Mouse (Mus musculus) E14TG2a.4 (cell line): ENCODE data around the gene Eif3a.

Source experiments
- H3K27me3 ChIP-seq: 2 replicates; pipeline ENCODE4 v1.6.1; 2014; ENCODE audit warnings: low read length, control low read depth; ENCODE audit not compliant: insufficient read depth
- H3K36me3 ChIP-seq: 2 replicates; pipeline ENCODE4 v1.6.1; 2014; ENCODE audit warnings: low read length, control low read depth; ENCODE audit not compliant: insufficient read depth
- H3K4me1 ChIP-seq: replicated peaks from 2 replicates; pipeline ENCODE4 v1.6.1; 2014; ENCODE audit warnings: low read depth, low read length, control low read depth
- H3K4me3 ChIP-seq: replicated peaks from 2 replicates; pipeline ENCODE4 v1.5.1; 2014; ENCODE audit warnings: mild to moderate bottlenecking, low read length
- H3K9me3 ChIP-seq: 2 replicates; pipeline ENCODE4 v1.6.1; 2014; ENCODE audit warnings: low read length, control low read depth
- CTCF ChIP-seq: conservative IDR thresholded peaks from 2 replicates; pipeline ENCODE4 v1.5.1; 2014; ENCODE audit warnings: low read length
- NANOG ChIP-seq: IDR thresholded peaks from 2 replicates; pipeline ENCODE4 v1.6.1; 2014; ENCODE audit warnings: borderline replicate concordance, low read length, mixed read lengths
- POU5F1 ChIP-seq: IDR thresholded peaks from 2 replicates; pipeline ENCODE4 v1.6.1; 2014; ENCODE audit warnings: low read length, borderline replicate concordance

The Eif3a gene

DNA sequence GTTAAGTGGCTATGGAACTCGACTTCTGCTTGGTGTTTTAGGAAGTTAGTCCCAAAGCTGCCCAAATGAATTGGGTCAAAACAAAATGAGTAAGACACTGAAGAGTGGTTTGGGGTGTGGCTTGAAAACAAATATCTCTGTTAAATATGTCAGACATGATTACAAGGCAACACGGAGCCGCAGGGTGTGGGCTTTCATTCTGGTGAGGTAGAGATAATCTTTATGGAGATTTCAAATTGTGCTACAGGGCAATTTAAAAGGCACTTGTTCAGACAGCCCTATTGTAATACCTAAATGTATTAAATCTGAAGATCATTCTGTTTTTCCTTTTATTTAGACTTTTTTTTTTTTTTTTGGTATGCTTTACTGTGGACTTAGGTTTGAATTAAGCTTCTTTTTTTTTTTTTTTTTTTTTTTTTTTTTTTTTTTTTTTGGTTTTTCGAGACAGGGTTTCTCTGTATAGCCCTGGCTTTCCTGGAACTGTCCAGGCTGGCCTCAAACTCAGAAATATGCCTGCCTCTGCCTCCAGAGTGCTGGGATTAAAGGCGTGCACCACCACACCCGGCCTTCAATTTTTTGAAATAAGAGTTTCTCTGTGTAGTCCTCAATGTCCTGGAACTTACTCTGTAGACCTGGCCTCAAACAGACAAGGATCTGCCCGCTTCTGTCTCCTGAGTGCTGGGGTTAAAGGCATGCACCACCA is 9.6 kb upstream of the Eif3a start:
- Histone ChIP-seq H3K27me3 (peaks cover 13% of the 10 kb centered on the region; the same call in 1 of the 2 replicates), H3K4me1 (no peaks in the 10 kb centered on the region), H3K36me3 (no peaks in the 10 kb centered on the region), H3K9me3 (no peaks in the 10 kb centered on the region), H3K4me3 (no peak overlapping the region)
- TF ChIP-seq NANOG (no peak), CTCF (no peak), POU5F1 (no peak)

DNA sequence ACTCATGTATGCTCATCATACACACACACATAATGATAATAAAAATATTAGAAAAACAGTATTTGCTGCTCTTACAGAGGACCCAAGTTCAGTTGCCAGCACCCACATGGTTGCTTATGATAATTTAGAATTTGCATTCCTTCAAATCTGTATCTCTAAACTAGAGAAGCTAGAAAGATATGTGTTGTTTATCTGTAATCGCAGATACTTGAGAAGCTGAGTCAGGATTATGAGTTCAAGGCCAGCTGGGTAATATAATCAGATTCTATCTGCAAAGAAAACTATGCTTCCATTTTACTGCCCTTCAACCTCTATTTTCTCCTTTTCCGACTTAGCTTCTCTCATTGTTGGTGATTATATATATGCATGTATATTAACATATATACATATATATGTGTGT is 7.0 kb upstream of the Eif3a start:
- TF ChIP-seq NANOG (no peak), POU5F1 (no peak), CTCF (no peak)

DNA sequence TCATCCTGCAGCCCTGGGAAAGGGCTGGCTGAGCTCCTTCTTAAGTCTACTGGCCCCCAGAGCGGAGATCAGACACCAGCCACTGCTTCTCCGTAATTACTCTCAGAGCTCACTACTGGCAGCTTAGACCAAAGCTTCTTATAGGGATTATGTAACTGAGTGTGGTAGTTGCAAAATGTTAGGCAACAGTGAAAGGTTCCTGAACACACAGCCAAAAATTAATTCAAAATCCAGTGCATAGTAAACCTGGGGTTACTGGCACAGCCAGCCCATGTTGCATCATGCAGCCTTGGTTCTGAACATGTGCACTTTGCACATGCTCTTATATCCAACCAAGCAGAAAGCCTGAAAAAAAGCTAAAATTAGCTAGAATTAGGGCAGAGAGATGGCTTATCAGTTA is 4.8 kb upstream of the Eif3a start:
- peaks cover 8% of the 10 kb centered on the region; the same call in 1 of the 2 replicates for H3K4me1 ChIP-seq
- peaks cover 7% of the 10 kb centered on the region; the same call in 1 of the 2 replicates for H3K27me3 ChIP-seq
- no peaks in the 10 kb centered on the region for H3K9me3 ChIP-seq
- H3K36me3 ChIP-seq: no peaks in the 10 kb centered on the region
- H3K4me3 ChIP-seq: no peak overlapping the region
- TF ChIP-seq POU5F1: no peak
- no peak for TF ChIP-seq CTCF
- TF ChIP-seq NANOG: no peak

More for the DNA sequence above, 7.0 kb upstream of the Eif3a start:
- H3K36me3 ChIP-seq: no peaks in the 10 kb centered on the region
- H3K4me3 ChIP-seq: no peak overlapping the region
- H3K27me3 ChIP-seq: peaks cover 7% of the 10 kb centered on the region; the same call in 1 of the 2 replicates
- no peaks in the 10 kb centered on the region for H3K4me1 ChIP-seq
- no peaks in the 10 kb centered on the region for H3K9me3 ChIP-seq

DNA sequence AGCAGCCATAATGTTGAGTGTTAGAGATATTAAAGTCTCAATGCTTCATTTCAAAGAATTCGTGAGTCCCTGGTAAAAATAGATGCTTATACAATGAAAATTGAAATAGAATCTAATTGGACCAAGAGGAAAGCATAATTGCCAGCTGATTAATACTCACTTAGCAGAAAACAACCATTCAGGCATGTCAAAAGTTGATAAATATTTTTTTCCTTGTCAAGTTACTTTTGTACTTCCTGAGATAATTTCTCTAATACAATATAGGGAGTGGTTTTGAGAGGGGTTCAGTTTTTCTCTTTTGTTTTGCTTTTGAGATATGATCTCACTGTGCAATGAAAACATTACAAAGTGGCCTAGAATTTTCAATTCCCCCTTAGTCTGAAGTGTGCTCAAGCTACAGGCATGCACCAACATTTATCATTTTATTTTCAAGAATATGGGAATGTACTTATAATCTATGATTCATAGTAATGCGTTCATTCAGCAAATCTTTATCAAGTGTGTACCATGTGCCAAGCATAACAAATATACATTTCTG is 2.8 kb upstream of the Eif3a start:
- Histone ChIP-seq H3K4me3 (no peak overlapping the region), H3K27me3 (peaks cover 7% of the 10 kb centered on the region; the same call in 1 of the 2 replicates), H3K36me3 (peaks cover 6% of the 10 kb centered on the region), H3K9me3 (no peaks in the 10 kb centered on the region), H3K4me1 (peaks cover 13% of the 10 kb centered on the region)
- TF ChIP-seq CTCF (no peak), NANOG (no peak), POU5F1 (no peak)

DNA sequence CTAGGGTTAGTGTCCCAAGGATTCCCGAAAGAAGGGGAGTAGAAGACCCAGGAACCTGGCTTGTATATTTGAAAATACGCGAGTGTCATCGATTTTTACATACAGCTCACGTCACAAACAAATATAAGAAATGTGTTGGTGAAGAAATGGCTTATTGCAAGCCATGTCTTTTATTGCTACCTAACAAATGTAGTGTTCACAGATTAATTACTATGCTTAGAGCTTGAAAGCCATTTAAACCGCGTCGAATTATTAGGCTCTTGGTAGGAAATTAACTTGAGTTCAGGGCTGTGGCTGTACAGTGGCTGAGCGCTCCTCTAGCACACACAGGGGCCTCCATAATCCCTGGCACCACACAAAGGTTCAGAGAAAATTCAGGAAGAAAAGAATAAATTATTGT is 706 bp upstream of the Eif3a start:
- no peaks in the 10 kb centered on the region for H3K9me3 ChIP-seq
- no peak for TF ChIP-seq CTCF
- TF ChIP-seq NANOG: no peak
- no peak for TF ChIP-seq POU5F1
- H3K36me3 ChIP-seq: peaks cover 24% of the 10 kb centered on the region
- peaks cover 33% of the 10 kb centered on the region for H3K4me1 ChIP-seq
- peak overlapping the region; percentile 96 for H3K4me3 ChIP-seq
- peaks cover 4% of the 10 kb centered on the region; the same call in 1 of the 2 replicates for H3K27me3 ChIP-seq

DNA sequence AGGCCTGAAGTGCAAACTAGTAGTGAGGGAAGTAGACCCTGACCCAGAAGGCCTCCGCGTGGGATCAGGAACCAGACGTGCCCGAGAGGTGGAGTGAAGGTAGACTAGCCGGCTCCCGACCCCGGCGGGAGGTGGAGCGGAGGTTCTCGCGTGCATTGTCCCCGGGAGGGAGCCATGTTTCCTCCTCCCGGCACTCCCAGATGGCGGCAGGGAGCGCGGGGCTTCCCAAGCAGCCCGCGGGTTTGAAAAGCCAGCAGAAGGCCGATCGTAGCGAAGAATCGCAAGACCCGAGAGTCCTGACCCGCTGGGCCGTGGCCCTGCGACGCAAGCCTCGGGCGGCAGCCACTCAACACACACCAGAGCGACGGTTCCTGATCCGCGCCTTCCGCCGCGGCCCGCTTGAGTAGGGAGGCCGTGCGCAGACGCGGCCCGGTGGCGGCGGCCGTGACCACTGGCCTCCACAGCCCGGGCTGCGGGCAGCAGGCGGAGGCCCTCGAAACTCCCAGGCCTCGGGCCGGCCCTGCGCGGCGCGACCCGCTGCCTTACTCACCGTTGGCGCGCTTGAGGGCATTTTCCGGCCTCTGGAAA is 445 bp downstream of the Eif3a start:
- TF ChIP-seq CTCF: no peak
- no peak for TF ChIP-seq POU5F1
- TF ChIP-seq NANOG: no peak
- Histone ChIP-seq H3K27me3 (no peaks in the 10 kb centered on the region), H3K36me3 (peaks cover 32% of the 10 kb centered on the region), H3K4me1 (peaks cover 42% of the 10 kb centered on the region), H3K9me3 (no peaks in the 10 kb centered on the region), H3K4me3 (peak overlapping the region; percentile 96)

DNA sequence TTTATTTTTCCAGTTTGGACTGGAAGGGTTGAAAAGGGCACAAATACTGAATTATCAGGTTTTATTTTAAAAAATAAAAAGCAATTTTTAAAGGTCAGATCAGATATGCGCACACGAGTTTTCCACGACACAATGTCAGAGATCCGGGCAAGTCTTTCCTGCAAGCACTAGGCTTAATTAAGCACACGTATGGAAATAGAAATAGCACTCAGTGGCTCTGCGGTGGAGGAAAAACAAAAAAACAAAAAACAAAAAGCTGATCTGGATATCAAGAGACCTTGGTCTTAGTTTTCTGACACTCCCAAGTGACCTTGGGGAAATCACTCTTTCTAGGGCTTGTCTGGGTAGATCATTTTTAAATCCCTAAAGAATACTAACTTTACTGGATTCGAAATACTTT is 1.0 kb downstream of the Eif3a start:
- Histone ChIP-seq H3K27me3 (no peaks in the 10 kb centered on the region), H3K4me1 (peaks cover 48% of the 10 kb centered on the region), H3K36me3 (peaks cover 38% of the 10 kb centered on the region), H3K4me3 (peak overlapping the region; percentile 96), H3K9me3 (no peaks in the 10 kb centered on the region)
- TF ChIP-seq CTCF (no peak), NANOG (no peak)

DNA sequence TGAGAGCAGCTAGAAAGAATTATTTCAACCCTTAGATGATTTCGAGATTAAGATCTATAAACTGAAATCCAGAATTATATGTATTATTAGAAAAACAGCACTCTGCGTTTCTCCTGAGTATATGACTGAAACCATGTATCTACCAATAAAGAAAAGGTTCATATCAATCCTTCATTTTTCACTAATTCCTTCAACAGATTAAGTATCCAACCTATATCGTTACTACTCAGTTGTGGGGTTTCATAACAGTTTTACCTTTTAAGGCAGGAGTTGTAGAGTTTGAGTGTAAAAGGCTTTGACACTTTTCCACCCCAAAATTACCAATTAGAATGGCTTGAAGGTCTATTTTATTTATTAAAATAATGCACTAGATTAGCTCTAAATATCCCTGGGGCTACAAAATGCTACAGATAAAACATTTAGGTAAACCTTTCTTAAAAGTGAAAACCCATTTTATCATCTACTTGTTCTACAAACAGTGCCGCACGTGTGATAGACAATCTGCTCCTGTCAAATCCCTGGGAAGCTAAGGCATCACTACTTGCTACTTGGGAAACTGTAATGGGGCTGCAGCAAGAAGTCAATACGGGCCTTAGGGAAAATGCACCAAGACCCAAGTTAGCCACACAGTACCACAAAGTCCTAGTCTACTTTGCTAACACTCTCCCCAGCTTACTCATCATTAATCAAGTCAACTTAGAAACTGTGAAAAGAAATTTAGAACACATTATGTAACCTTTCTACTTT is 2.1 kb downstream of the Eif3a start:
- Histone ChIP-seq H3K9me3 (no peaks in the 10 kb centered on the region), H3K4me3 (peak overlapping the region; percentile 96), H3K27me3 (no peaks in the 10 kb centered on the region), H3K4me1 (peaks cover 58% of the 10 kb centered on the region), H3K36me3 (peaks cover 48% of the 10 kb centered on the region)
- no peak for TF ChIP-seq POU5F1
- TF ChIP-seq CTCF: no peak
- TF ChIP-seq NANOG: no peak
